Mouse (Mus musculus) liver, adult 2 months (tissue): ENCODE measurements at regions not wholly inside any gene's neighbourhood (a gene's known extent, or its start where the extent isn't known, plus 50 kb on each side); places are given as distances from the start of the nearest gene placed in this dataset.

ENCODE experiments used
- CTCF ChIP-seq: fragments of 200-500 bp; IDR thresholded peaks from 2 replicates; pipeline ENCODE4 v1.5.1; 2011; ENCODE audit warnings: low read depth, low read length, control low read depth
- POLR2A ChIP-seq: fragments of 200-500 bp; IDR thresholded peaks from 2 replicates; pipeline ENCODE4 v1.6.1; 2011; ENCODE audit warnings: low read length, control low read depth; ENCODE audit not compliant: insufficient read depth; ENCODE audit errors: extremely low read depth

- TF ChIP-seq CTCF (no peak), POLR2A (no peak)
These were observed 1317.3 kb upstream of the Tenm3 start for GRCm38 (mm10) chr8:50161076-50161475.
